Mouse (Mus musculus) stomach, embryonic 16.5 days (tissue): ENCODE results near the gene Cdc42bpg. TPM values are rescaled to one million over a fixed set of nuclear protein-coding genes. Genes with fewer than 3 reads are reported as not detected.

Source experiments
- ATAC-seq: fragments of 200-750 bp; cut with Nextera tagmentation; 2 replicates; pipeline ENCODE4 v1.8.0; 2017; ENCODE audit warnings: moderate number of reproducible peaks, moderate TSS enrichment; ENCODE audit not compliant: insufficient read depth, low FRiP score
- H3K27ac ChIP-seq: fragments of 300-500 bp; sonication (generic); 2 replicates; pipeline ENCODE4 v1.5.1; 2014; ENCODE audit warnings: low read length
- H3K27me3 ChIP-seq: fragments of 300-500 bp; sonication (generic); 2 replicates; pipeline ENCODE4 v1.6.1; 2014; ENCODE audit warnings: low read length, control low read depth, mixed read lengths; ENCODE audit not compliant: control insufficient read depth, insufficient read depth
- H3K36me3 ChIP-seq: fragments of 300-500 bp; sonication (generic); 2 replicates; pipeline ENCODE4 v1.6.1; 2014; ENCODE audit warnings: low read length; ENCODE audit not compliant: control insufficient read depth, insufficient read depth
- H3K4me1 ChIP-seq: fragments of 300-500 bp; sonication (generic); 2 replicates; pipeline ENCODE4 v1.6.1; 2014; ENCODE audit warnings: low read length, control low read depth, mixed read lengths; ENCODE audit not compliant: control insufficient read depth, insufficient read depth
- H3K4me2 ChIP-seq: fragments of 300-500 bp; sonication (generic); 2 replicates; pipeline ENCODE4 v1.6.1; 2014; ENCODE audit warnings: low read depth, low read length, mixed read lengths
- H3K4me3 ChIP-seq: fragments of 300-500 bp; sonication (generic); replicated peaks from 2 replicates; pipeline ENCODE4 v1.5.1; 2014; ENCODE audit warnings: mild to moderate bottlenecking, low read length
- H3K9ac ChIP-seq: fragments of 300-500 bp; sonication (generic); 2 replicates; pipeline ENCODE4 v1.6.1; 2014; ENCODE audit warnings: low read length
- H3K9me3 ChIP-seq: fragments of 300-500 bp; sonication (generic); replicated peaks from 2 replicates; pipeline ENCODE4 v1.6.1; 2016; ENCODE audit warnings: low read length, control low read depth; ENCODE audit not compliant: control insufficient read depth
- WGBS: fragments of 180-500 bp; shearing (Covaris S2); extraction: QIAGEN DNeasy Blood & Tissue Kit; methylation state at CpG from one replicate; pipeline ENCODE4 v1.1.7; 2014; 5-methylcytosine and 5-hydroxymethylcytosine counted together
- polyA plus RNA-seq: library from polyadenylated mRNA; unstranded; fragments of >200 nt; fragmentation: Nextera tagmentation; extraction: Ambion mirVana; gene quantifications from 2 replicates; pipeline ENCODE4 v1.2.1, GENCODE M21; 2015

The Cdc42bpg gene
- polyA plus RNA-seq, 1 experiment from 2014 or later: 1.9 TPM

DNA sequence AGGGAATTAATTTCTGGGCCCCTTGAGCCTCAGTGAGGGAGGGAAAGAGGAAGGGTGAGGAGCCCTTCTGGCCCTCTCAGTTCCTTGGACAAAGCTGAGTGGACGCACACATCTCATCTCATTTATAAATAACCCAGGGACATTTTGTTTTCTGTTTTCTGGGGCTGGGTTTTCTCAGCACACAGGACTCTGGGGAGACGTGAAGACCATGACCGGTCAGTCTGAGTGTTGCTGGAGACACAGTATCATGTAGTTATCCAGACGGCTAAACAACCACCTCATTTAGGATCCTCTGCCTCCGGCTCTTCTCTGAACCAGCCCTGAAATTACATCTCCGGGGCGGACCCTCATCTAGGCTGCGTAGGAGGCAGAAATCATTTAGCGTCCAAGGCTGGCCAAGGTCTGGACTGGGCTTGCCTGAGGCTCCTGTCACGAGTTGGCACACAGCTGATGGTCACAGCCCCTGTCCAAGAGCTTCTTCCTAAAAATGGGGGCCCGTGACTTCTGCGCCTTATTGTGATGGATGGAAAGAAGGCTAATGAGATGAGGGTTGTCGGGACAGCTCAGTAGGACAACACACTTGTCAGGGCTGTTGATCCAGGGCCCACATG, 32.2 kb upstream of the Cdc42bpg start:
- no peak overlapping the region for H3K27ac ChIP-seq
- ATAC-seq: no peak
- H3K27me3 ChIP-seq: no peaks in the 10 kb centered on the region
- no peak overlapping the region for H3K9ac ChIP-seq
- no peak overlapping the region for H3K4me2 ChIP-seq
- WGBS: 86% methylated on average over 13 of the region's 13 CpGs
- H3K4me3 ChIP-seq: no peak overlapping the region
- H3K9me3 ChIP-seq: no peaks in the 10 kb centered on the region
- H3K4me1 ChIP-seq: peaks cover 30% of the 10 kb centered on the region
- H3K36me3 ChIP-seq: no peaks in the 10 kb centered on the region

- no peak for ATAC-seq
- 6% methylated on average over 15 of the region's 15 CpGs for WGBS
- H3K4me2 ChIP-seq: peak overlapping the region; percentile 99
- H3K27me3 ChIP-seq: no peaks in the 10 kb centered on the region
- no peaks in the 10 kb centered on the region for H3K36me3 ChIP-seq
- H3K4me1 ChIP-seq: peaks cover 42% of the 10 kb centered on the region
- H3K4me3 ChIP-seq: peak overlapping the region; percentile 76
- peak overlapping the region; percentile 75 for H3K9ac ChIP-seq
- H3K27ac ChIP-seq: peak overlapping the region; percentile 86
- no peaks in the 10 kb centered on the region for H3K9me3 ChIP-seq
Measured at GRCm38 (mm10) chr19:6275740-6276389, 30.4 kb upstream of the Cdc42bpg start.

DNA sequence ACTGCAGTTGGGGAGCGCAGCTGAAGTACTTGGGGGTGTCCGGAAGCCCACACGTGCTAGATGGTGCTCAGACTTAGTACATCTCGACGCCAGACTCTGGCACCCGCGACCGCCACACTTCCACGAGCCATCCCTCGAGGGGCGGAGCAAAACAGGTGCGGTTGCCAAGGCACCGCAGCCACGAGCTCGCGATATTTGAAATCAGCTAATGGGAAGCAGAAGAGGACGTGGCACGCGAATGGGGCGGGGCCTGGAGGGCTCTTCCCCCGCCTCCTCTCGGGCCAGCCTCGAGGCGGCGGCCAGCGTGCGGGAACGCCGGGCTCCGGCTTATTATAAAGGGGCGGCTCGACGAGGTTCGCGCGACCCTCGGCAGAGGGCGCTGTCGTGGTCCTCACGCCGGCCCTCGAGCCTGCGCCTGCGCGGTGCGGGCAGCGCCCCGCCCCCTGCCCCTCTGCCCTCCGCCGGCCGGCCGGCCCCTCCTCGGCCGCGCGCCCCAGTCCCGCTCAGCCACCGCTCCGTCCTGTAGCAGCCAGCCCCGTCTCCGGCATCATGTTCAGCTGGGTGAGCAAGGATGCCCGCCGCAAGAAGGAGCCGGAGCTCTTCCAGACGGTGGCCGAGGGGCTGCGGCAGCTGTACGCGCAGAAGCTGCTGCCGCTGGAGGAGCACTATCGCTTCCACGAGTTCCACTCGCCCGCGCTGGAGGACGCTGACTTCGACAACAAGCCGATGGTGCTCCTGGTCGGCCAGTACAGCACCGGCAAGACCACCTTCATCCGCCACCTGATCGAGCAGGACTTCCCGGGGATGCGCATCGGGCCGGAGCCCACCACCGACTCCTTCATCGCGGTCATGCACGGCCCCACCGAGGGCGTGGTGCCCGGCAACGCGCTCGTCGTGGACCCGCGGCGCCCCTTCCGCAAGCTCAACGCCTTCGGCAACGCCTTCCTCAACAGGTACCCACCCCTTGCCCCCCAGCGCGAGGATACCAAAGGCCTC, 29.5 kb upstream of the Cdc42bpg start, which contains the start of gene Ehd1:
Gene Ehd1 (plus strand): TSS at position 300 of the 996 bp plus-strand sequence.
- WGBS: under 1% methylated on average over 106 of the region's 106 CpGs
- Histone ChIP-seq H3K36me3 (peaks cover 7% of the 10 kb centered on the region; the same call in 1 of the 2 replicates), H3K4me3 (peak within 1 kb of the TSS; percentile 76), H3K27ac (peak within 1 kb of the TSS; percentile 93), H3K4me1 (peaks cover 42% of the 10 kb centered on the region), H3K27me3 (no peaks in the 10 kb centered on the region), H3K9me3 (no peaks in the 10 kb centered on the region), H3K4me2 (peak within 1 kb of the TSS; percentile 99), H3K9ac (peak within 1 kb of the TSS; percentile 87)
- peak; percentile 96 for ATAC-seq

- Histone ChIP-seq H3K4me2 (peak overlapping the region; percentile 99), H3K36me3 (peaks cover 13% of the 10 kb centered on the region; the same call in 1 of the 2 replicates), H3K9ac (peak overlapping the region; percentile 87), H3K4me1 (peaks cover 39% of the 10 kb centered on the region), H3K4me3 (peak overlapping the region; percentile 76), H3K9me3 (no peaks in the 10 kb centered on the region), H3K27me3 (no peaks in the 10 kb centered on the region), H3K27ac (peak overlapping the region; percentile 93)
- peak; percentile 45; the same call in 1 of the 2 replicates for ATAC-seq
- 3% methylated on average over 10 of the region's 10 CpGs for WGBS
Measured at GRCm38 (mm10) chr19:6277661-6278438, 28.4 kb upstream of the Cdc42bpg start.

- no peaks in the 10 kb centered on the region for H3K9me3 ChIP-seq
- 26% methylated on average over 6 of the region's 6 CpGs for WGBS
- peak overlapping the region; percentile 87 for H3K9ac ChIP-seq
- H3K27me3 ChIP-seq: no peaks in the 10 kb centered on the region
- H3K36me3 ChIP-seq: peaks cover 13% of the 10 kb centered on the region; the same call in 1 of the 2 replicates
- peak overlapping the region; percentile 93 for H3K27ac ChIP-seq
- H3K4me3 ChIP-seq: peak overlapping the region; percentile 76
- peaks cover 39% of the 10 kb centered on the region for H3K4me1 ChIP-seq
- no peak for ATAC-seq
- H3K4me2 ChIP-seq: peak overlapping the region; percentile 99
Measured at GRCm38 (mm10) chr19:6278439-6279073, 27.7 kb upstream of the Cdc42bpg start.

DNA sequence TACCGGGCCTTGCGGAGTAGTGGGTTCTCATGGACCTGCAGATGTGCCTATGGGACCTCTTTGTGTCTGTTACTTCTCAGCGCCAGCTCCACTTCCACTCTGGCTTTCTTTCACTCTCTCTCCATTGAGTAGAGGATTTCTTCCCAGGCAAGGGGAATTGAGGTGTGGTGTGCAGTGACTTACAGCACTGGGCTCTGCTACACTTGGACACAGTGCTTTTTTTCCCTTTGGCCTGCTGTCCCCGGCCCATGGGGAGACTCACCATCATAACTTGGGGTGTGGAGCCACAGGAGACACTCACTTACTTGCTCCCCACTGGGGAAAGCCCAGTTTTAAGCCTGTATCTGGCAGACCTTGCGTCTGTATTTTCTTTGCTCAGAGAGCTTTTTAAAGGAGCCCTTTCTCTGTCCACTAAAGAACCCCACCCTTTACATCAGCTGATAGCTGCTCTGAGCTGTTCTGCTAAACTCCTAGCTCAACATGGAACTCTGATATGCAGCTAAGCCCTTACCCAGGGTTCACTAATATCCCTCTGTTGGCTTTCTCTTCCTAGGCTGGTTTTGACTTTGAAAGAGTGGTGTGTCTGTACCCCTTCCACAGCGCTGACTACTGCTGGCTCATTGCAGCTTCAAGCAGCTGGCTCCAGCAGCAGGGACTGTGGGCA, 26.6 kb upstream of the Cdc42bpg start:
- Histone ChIP-seq H3K4me3 (peak overlapping the region; percentile 76), H3K36me3 (peaks cover 13% of the 10 kb centered on the region; the same call in 1 of the 2 replicates), H3K27ac (peak overlapping the region; percentile 93), H3K4me2 (peak overlapping the region; percentile 99), H3K9me3 (no peaks in the 10 kb centered on the region), H3K27me3 (no peaks in the 10 kb centered on the region), H3K4me1 (peaks cover 38% of the 10 kb centered on the region), H3K9ac (peak overlapping the region; percentile 87)
- WGBS: 83% methylated on average over 6 of the region's 6 CpGs
- ATAC-seq: no peak

DNA sequence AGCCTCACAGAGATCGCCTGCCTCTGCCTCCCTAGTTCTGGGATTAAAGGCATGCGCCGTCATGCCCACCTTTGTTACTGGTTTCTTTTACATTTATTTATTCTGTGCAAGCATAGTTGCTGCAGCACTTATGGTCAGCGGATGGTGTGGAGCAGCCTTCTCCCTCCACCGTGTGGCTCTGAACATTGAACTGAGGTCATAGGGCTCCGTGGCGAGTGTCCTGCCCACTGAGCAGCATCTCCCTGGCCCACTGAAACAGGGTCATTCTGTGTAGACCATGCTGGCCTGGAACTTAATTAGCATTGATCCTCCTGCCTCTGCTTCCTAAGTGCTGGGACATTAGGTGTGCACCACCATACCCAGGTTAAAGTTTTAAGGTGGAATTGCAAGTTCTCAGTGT, 25.7 kb upstream of the Cdc42bpg start:
- H3K27ac ChIP-seq: no peak overlapping the region
- WGBS: 85% methylated on average over 7 of the region's 7 CpGs
- peaks cover 13% of the 10 kb centered on the region; the same call in 1 of the 2 replicates for H3K36me3 ChIP-seq
- no peaks in the 10 kb centered on the region for H3K27me3 ChIP-seq
- no peak overlapping the region for H3K4me2 ChIP-seq
- H3K9ac ChIP-seq: no peak overlapping the region
- no peaks in the 10 kb centered on the region for H3K9me3 ChIP-seq
- no peak for ATAC-seq
- no peak overlapping the region for H3K4me3 ChIP-seq
- H3K4me1 ChIP-seq: peaks cover 41% of the 10 kb centered on the region
